Mouse (Mus musculus) cerebellum, adult 2 months (tissue): ENCODE measurements around the gene Lurap1.

Experiments used
- CTCF ChIP-seq: fragments of 200-500 bp; IDR thresholded peaks from 2 replicates; pipeline ENCODE4 v1.5.1; 2011; ENCODE audit warnings: low read depth, mild to moderate bottlenecking, control low read depth, low read length, moderate library complexity, borderline replicate concordance; ENCODE audit not compliant: insufficient read depth
- POLR2A ChIP-seq: fragments of 200-500 bp; IDR thresholded peaks from 2 replicates; pipeline ENCODE4 v1.6.1; 2011; ENCODE audit warnings: low read length, control low read depth, borderline replicate concordance; ENCODE audit not compliant: insufficient read depth

GRCm38 (mm10) chr4:116122762-116123161 is 28.4 kb downstream of the Lurap1 start:
- TF ChIP-seq POLR2A (no peak), CTCF (no peak)
